26 mouse cellular contexts compared by ENCODE assay signal in the genomic region with DNA sequence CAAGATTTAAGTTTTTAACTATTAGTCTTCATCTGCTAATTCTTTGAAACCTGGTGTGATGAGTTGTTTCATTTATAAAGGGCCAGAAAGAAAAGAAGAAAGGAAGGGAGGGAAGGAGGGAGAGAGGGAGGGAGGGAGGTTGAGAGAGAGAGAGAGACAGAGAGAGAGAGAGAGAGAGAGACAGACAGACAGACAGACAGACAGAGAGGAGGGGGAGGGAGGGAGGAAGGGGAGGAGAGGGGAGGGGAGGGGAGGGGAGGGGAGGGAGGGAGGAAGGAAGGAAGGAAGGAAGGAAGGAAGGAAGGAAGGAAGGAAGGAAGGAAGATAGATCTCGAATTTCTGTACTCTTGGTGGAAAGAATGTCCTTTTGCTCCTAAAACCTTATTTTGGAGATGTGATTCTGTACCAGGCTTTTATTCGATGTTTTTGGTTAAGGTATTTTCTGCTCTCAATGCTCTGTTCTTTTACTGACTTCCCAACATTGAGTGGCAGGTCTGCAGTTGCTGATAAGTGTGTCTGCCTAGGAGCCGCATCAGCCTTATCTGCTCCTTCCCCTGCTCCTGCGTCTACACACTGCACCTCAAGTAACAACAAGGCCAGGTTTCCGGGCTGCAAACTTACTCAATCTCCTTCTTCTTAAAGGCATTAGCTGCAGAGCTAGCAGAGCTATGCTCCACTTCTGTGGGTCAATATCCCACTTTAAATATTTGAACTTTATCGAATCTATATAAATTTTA. TPM values are rescaled to one million over a fixed set of nuclear protein-coding genes. Genes with fewer than 3 reads are reported as not detected.
A peak's percentile ranks its signal among the peaks of the same experiment; 100 is the strongest.
DNase-seq lines count a peak whose midpoint lies in the region; ATAC-seq and TF ChIP-seq lines count a peak whose summit lies in the region.
"Had no signal": no experiment of that assay in that cellular context is flagged by ENCODE, and none has a peak within 500 bp of the region (broad histone marks: within the 10 kb centered on the region; RNA-seq: fewer than 3 reads in every experiment).

No protein-coding gene starts in this region.

- DNase-seq in MEL (ENCODE audit: low read depth, low spot score) (peak; percentile 10), liver (peak; percentile 66)
- peak; percentile 16 for DNase-seq in c-Kit-negative CD71-positive TER-119-positive erythroid progenitor cells, embryonic 14.5 days (ENCODE audit: low read depth, low spot score)
- DNase-seq in liver, embryonic 14.5 days (ENCODE audit: low read depth in 3 of 3, low spot score in 3 of 3), result peak; percentile 31 to 58 (median 50)
- DNase-seq in frontal cortex, adult 2 months (ENCODE audit: extremely low spot score in 1 of 2, low spot score in 1 of 2), result no peak
- DNase-seq in left cerebral cortex, postnatal 10 days (ENCODE audit: extremely low spot score in 1 of 2, low spot score in 2 of 2), result no peak
- no peak for DNase-seq in ovary, postnatal 14 days (ENCODE audit: low spot score)
- DNase-seq in layer of hippocampus, adult 2 months (ENCODE audit: low spot score in 2 of 2), result no peak
- DNase-seq: adrenal gland, adult 8-10 months; adrenal gland, postnatal 36 days; cerebellum, adult 2 months; cerebellum, postnatal 14 days; embryo, embryonic 11 days; forebrain, postnatal 0 days; gastrocnemius, adult 2 months; gastrocnemius, postnatal 25 days; heart, postnatal 10 days; heart, postnatal 4 days had no signal

- no peak overlapping the region for H3K27ac ChIP-seq in MEL (ENCODE audit: control insufficient read depth, low read depth, low read length)
- H3K27ac ChIP-seq in liver, embryonic 14.5 days, result peak overlapping the region; percentile 35
- H3K27ac ChIP-seq in layer of hippocampus, adult 2 months, result no peak overlapping the region
- H3K27ac ChIP-seq: embryonic facial prominence, embryonic 15.5 days; forebrain, embryonic 12.5 days; gastrocnemius, adult 2 months; heart, embryonic 10.5 days; hindbrain, embryonic 13.5 days; hindbrain, postnatal 0 days had no signal

- peak overlapping the region; percentile 28 for H3K4me2 ChIP-seq in liver, embryonic 14.5 days (ENCODE audit: low read depth)
- H3K4me2 ChIP-seq: embryonic facial prominence, embryonic 15.5 days; forebrain, embryonic 12.5 days; hindbrain, embryonic 13.5 days had no signal

- no peaks in the 10 kb centered on the region for H3K79me2 ChIP-seq in MEL (ENCODE audit: control insufficient read depth, insufficient read depth, low read length, poor library complexity)

- intact Hi-C loops in left cerebral cortex, postnatal 10 days (cut with DNase I), result no loop called here

- H3K27me3 ChIP-seq in MEL (ENCODE audit: control insufficient read depth in 1 of 2, insufficient read depth in 2 of 2, low read length in 2 of 2), result no peaks in the 10 kb centered on the region
- H3K27me3 ChIP-seq in liver, embryonic 14.5 days (ENCODE audit: control insufficient read depth, insufficient read depth, low read length), result no peaks in the 10 kb centered on the region
- H3K27me3 ChIP-seq: embryonic facial prominence, embryonic 15.5 days; forebrain, embryonic 12.5 days; hindbrain, embryonic 13.5 days had no signal

- no peak for TF ChIP-seq RAD21 in MEL (IDR thresholded peaks at IDR 0.05; ENCODE audit: low read depth, low read length)

- no peak for TF ChIP-seq CTCF in MEL (IDR thresholded peaks at IDR 0.05 in 2 of 3, conservative IDR thresholded peaks at IDR 0.05 in 1 of 3; ENCODE audit: control insufficient read depth in 1 of 3, insufficient read depth in 1 of 3, low read depth in 2 of 3, low read length in 3 of 3, poor library complexity in 1 of 3, severe bottlenecking in 1 of 3)
- TF ChIP-seq CTCF in liver, embryonic 14.5 days (IDR thresholded peaks at IDR 0.05; ENCODE audit: low read depth), result no peak
- TF ChIP-seq CTCF in layer of hippocampus, adult 2 months (conservative IDR thresholded peaks at IDR 0.05), result no peak

- H3K4me1 ChIP-seq in MEL (ENCODE audit: control insufficient read depth in 1 of 2, insufficient read depth in 2 of 2, low read length in 2 of 2), result no peaks in the 10 kb centered on the region
- no peaks in the 10 kb centered on the region; a peak in 2 of 4 replicates for H3K4me1 ChIP-seq in liver, embryonic 14.5 days (replicated peaks; ENCODE audit: control insufficient read depth in 2 of 2, insufficient read depth in 2 of 2, low read length in 1 of 2)
- H3K4me1 ChIP-seq: embryonic facial prominence, embryonic 15.5 days; forebrain, embryonic 12.5 days had no signal

- no peak for TF ChIP-seq EP300 in MEL (IDR thresholded peaks at IDR 0.05; ENCODE audit: low read depth in 1 of 2, low read length in 2 of 2)
- peak; percentile 69 for TF ChIP-seq EP300 in liver, embryonic 14.5 days (IDR thresholded peaks at IDR 0.05; ENCODE audit: low read depth)

- H3K9me3 ChIP-seq in MEL (replicated peaks; ENCODE audit: insufficient read depth, low read length), result no peaks in the 10 kb centered on the region
- no peaks in the 10 kb centered on the region for H3K9me3 ChIP-seq in liver, embryonic 14.5 days (ENCODE audit: control insufficient read depth, low read length)
- H3K9me3 ChIP-seq: embryonic facial prominence, embryonic 15.5 days; forebrain, embryonic 12.5 days; heart, embryonic 10.5 days; hindbrain, embryonic 13.5 days had no signal

- 23% methylated on average over 6 of the region's 6 CpGs for WGBS in liver, embryonic 14.5 days (ENCODE audit: insufficient replicate concordance)

- H3K36me3 ChIP-seq in MEL (ENCODE audit: control insufficient read depth in 1 of 2, insufficient read depth in 2 of 2, low read length in 2 of 2), result no peaks in the 10 kb centered on the region
- no peaks in the 10 kb centered on the region for H3K36me3 ChIP-seq in liver, embryonic 14.5 days (replicated peaks; ENCODE audit: control insufficient read depth, insufficient read depth, low read depth)
- H3K36me3 ChIP-seq: embryonic facial prominence, embryonic 15.5 days; forebrain, embryonic 12.5 days; heart, embryonic 10.5 days; hindbrain, embryonic 13.5 days had no signal

- H3K4me3 ChIP-seq in MEL (ENCODE audit: control insufficient read depth in 1 of 2, insufficient read depth in 1 of 2, low read depth in 2 of 2, low read length in 2 of 2), result no peak overlapping the region
- H3K4me3 ChIP-seq in liver, embryonic 14.5 days (ENCODE audit: insufficient read depth in 1 of 2, low read depth in 2 of 2, low read length in 2 of 2), result no peak overlapping the region
- no peak overlapping the region for H3K4me3 ChIP-seq in layer of hippocampus, adult 2 months
- H3K4me3 ChIP-seq: embryonic facial prominence, embryonic 15.5 days; forebrain, embryonic 12.5 days; gastrocnemius, adult 2 months; heart, embryonic 10.5 days; hindbrain, embryonic 13.5 days had no signal

- TF ChIP-seq POLR2A in MEL (IDR thresholded peaks at IDR 0.05; ENCODE audit: control insufficient read depth in 1 of 2, insufficient read depth in 1 of 2, low read depth in 1 of 2, low read length in 2 of 2, poor library complexity in 1 of 2), result no peak

- ATAC-seq in liver, embryonic 14.5 days (ENCODE audit: insufficient read depth), result peak; percentile 99
- ATAC-seq: forebrain, postnatal 0 days; hindbrain, postnatal 0 days had no signal

- H3K9ac ChIP-seq in MEL (ENCODE audit: control insufficient read depth, low read depth, low read length, poor library complexity, severe bottlenecking), result no peak overlapping the region
- H3K9ac ChIP-seq in liver, embryonic 14.5 days (replicated peaks), result no peak overlapping the region
- H3K9ac ChIP-seq: embryonic facial prominence, embryonic 15.5 days; forebrain, embryonic 12.5 days; forebrain, postnatal 0 days; hindbrain, embryonic 13.5 days had no signal

TF ChIP-seq in MEL, 35 proteins besides CTCF, POLR2A, EP300 and RAD21:
- TF ChIP-seq MAZ (IDR thresholded peaks at IDR 0.05; ENCODE audit: low read depth, low read length) (no peak), TBP (IDR thresholded peaks at IDR 0.05; ENCODE audit: low read depth, low read length) (no peak), ZMIZ1 (IDR thresholded peaks at IDR 0.05; ENCODE audit: low read depth, low read length) (no peak), UBTF (IDR thresholded peaks at IDR 0.05; ENCODE audit: borderline replicate concordance, insufficient read depth, low read depth, low read length) (no peak), BHLHE40 (IDR thresholded peaks at IDR 0.05; ENCODE audit: borderline replicate concordance, low read depth, low read length) (no peak), MYC (IDR thresholded peaks at IDR 0.05; ENCODE audit: low read depth, low read length) (no peak), CHD2 (IDR thresholded peaks at IDR 0.05; ENCODE audit: low read length) (no peak), POLR2AphosphoS2 (IDR thresholded peaks at IDR 0.05; ENCODE audit: low read length) (no peak), TCF12 (IDR thresholded peaks at IDR 0.05; ENCODE audit: low read depth, low read length) (no peak), CHD1 (IDR thresholded peaks at IDR 0.05; ENCODE audit: low read depth, low read length) (no peak)

RNA-seq across cellular contexts. Expression of a gene that starts 35.3 kb away (rescaled TPM):
- not detected in 2 replicates for total RNA-seq in MEL (2012; rRNA removed)
- polyA plus RNA-seq in MEL (2012; ENCODE audit: insufficient read depth in 1 of 2, insufficient read length in 2 of 2, low read depth in 1 of 2, low replicate concordance in 2 of 2, missing spikeins in 1 of 2), result not detected
- polyA plus RNA-seq in liver, embryonic 14.5 days (2012; rRNA removed), result 0.01 TPM in 1 of 2 replicates, not detected in the other
- polyA plus RNA-seq in liver, embryonic 14.5 days (2014; fragmentation: Nextera tagmentation; extraction: Ambion mirVana), result 0.03 TPM in 1 of 2 replicates, not detected in the other
- 15.1 and 17.8 TPM in 2 replicates for polyA plus RNA-seq in frontal cortex, adult 2 months (2012; rRNA removed)
- total RNA-seq in left cerebral cortex, postnatal 10 days (2021), result 10 to 100 TPM; 37.6 to 42.1 TPM
- 10 to 100 TPM; 63.9 to 66.6 TPM for total RNA-seq in layer of hippocampus, adult 2 months (2021)
- total RNA-seq: common myeloid progenitor, adult 5-6 weeks; ES-E14; granulocyte monocyte progenitor cell, adult 5-6 weeks had no signal

Comparison
In these comparisons a context has a peak if more than half of its experiments do, and no peak if none do; other contexts are left out.
1. DNase-seq: peak in MEL (single experiment), c-Kit-negative CD71-positive TER-119-positive erythroid progenitor cells, embryonic 14.5 days (single experiment), liver (single experiment) and liver, embryonic 14.5 days (3 of 3); none in frontal cortex, adult 2 months (0 of 2), left cerebral cortex, postnatal 10 days (0 of 2), ovary, postnatal 14 days (single experiment) and layer of hippocampus, adult 2 months (0 of 2).
2. RNA of a gene that starts 35.3 kb away (total RNA-seq): 63.9 to 66.6 TPM in layer of hippocampus, adult 2 months and 37.6 to 42.1 TPM in left cerebral cortex, postnatal 10 days; not detected in MEL; every median in the first group is over 10 times any median in the second.